Mouse (Mus musculus) gonadal fat pad, adult 2 months (tissue): ENCODE results near the gene Smco3. TPM values are rescaled to one million over a fixed set of nuclear protein-coding genes. Genes with fewer than 3 reads are reported as not detected.

Experiments
- DNase-seq: peaks from one replicate; pipeline ENCODE4 v3.0.0-alpha.2; 2012; ENCODE audit warnings: low read depth
- polyA plus RNA-seq: library from polyadenylated mRNA; depleted of rRNA; stranded (reverse); fragments of >200 nt; gene quantifications from 2 replicates; pipeline ENCODE4 v1.2.3, GENCODE M21; 2012

The Smco3 gene
- polyA plus RNA-seq, 1 experiment: 0.12 TPM

DNA sequence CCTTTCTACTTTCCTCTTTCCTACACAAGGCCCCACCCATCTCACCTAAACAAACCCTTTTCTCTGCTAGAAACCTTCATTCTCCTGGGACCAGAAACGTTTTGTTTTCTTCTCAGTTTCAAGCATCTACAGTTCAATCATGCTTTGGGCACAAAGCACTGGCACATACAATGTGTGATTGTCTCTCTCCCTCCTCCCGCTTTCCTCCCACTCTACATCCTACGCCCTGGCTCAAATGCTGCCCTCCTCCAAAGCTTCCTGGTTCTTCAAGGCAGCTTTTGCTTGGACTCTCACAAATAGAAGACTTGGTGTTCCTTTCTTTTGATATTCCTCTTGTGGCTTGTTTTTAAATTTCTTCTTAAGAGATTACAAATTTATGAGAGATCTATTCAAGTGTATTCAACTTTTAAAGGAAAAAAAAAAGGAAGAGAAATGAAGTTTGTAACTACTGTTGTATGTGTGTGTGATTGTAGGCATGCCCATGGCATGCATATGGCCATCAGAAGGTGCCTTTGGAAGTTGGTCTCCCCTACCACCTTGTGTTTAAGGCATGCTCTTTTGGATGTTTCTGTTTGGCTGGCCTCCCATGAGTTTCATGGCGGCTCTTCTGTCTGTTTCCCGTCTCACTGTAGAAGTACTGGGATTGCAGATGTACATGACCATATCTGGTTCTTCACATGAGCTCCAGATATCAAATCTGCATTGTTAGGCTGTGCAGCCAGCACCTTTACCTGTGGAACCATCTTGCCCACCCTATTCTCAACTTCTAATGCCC, 10.6 kb upstream of the Smco3 start:
- no peak for DNase-seq

DNA sequence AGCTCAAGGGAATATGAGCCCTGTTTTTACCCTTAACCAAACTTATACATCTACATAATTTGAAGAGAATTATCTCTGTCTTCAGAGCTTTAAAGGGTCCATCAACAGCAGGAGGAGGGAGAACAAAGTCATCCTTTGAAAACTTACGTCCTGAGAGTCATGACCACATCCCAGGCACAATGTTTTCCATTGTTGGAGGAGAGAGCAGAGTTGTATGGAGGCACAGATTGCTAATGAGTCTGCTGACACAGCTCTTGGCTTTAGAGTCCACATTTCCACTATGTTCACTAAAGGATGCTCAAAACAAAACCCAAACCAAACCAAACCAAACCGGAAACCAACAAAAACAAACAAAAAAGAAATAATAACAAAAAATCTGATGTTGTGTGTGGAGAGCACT, 9.7 kb upstream of the Smco3 start:
- DNase-seq: no peak

DNA sequence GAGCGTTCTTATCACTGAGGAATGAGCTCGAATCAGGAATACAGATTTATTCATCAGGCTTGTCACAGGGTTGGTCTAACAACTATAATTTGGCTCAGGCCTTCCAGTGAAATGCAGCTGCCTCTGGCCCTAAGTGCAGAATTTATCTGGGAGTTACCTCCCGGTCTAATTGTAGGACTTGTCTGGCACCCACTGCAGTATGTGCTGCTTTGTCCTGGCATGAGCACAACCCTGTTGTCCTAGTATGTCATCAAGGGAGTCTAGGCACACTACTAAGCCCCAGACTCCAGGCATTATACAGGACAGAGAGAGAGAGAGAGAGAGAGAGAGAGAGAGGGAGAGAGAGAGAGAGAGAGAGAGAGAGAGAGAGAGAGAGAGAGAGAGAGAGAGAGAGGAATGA, 2.1 kb upstream of the Smco3 start:
- no peak for DNase-seq

DNA sequence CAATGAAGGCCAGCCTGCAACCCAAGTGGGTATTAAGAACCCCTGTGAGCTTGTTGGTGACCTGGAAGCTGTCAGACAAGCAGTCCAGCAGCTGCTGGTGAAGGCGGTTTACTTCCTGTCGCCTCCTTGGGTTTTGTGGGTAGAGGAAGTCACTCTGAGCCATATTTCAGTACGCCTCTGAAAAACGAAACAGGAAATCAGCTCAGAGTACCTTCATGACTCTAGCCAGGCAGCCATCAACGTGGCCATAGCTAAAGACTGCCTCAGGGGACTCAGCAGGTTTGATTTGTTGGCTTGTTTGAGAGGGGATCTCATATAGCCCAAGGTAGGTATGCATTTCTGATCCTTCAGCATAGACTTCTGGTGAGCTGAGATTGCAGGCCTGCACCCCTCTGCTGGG, 3.5 kb downstream of the Smco3 start:
- no peak for DNase-seq

GRCm38 (mm10) chr6:136828681-136829080, 6.6 kb downstream of the Smco3 start:
- no peak for DNase-seq

DNA sequence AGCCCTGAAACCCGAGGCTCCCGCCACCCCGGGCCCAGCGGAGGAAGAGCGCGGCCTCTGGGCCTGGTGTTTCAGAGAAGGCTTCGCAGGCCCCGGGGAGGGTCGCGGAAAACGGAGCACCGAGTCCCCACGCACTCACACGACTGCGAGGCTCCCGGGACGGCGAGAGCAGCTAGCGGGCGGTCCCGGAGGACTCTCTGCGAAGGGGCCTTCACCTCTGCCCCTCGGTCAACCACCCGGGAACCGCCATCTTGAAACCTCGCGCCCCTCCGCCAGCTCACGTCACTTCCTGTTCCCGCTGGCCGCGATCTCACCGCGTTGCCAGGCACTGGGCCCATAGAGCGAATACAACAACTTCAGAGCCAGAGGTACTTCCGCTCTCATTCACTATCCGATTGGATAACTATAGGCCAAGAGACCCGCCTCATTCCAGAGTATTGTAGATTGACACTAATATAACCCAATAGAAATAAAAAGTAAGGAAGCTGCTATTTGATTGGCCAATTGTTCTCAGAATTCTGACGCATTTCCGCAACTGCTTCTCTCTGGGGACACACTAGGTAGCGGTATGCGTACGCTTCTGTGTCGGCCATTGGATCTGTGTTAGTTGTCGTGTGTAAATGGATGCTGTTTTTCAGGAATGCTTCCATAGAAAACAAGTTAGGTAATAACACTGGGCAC, 7.2 kb downstream of the Smco3 start, which contains the start of gene Wbp11:
Gene Wbp11 (minus strand): TSS at position 353 of the 681 bp plus-strand sequence.
- DNase-seq: peak; percentile 94

DNA sequence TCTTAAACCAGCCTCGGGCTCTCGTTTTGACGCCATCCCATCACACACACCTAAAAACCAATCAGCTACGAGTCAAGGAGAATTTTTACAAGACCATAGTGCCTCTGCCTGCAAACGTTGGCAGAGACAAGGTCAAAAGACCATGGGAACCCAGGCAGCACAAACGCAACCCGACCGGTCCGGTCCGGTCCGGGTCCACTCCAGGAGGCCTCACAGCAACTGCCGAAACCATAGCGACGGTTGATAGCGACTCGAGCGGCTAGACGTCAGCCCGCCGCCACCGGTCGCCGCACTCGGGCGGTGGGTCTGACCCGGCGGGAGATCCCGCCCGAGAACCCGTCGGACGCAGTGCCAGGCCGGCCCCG, 7.8 kb downstream of the Smco3 start, which contains the start of gene BC049715:
Gene BC049715 (plus strand): TSS at position 111 of the 365 bp plus-strand sequence.
- DNase-seq: no peak

DNA sequence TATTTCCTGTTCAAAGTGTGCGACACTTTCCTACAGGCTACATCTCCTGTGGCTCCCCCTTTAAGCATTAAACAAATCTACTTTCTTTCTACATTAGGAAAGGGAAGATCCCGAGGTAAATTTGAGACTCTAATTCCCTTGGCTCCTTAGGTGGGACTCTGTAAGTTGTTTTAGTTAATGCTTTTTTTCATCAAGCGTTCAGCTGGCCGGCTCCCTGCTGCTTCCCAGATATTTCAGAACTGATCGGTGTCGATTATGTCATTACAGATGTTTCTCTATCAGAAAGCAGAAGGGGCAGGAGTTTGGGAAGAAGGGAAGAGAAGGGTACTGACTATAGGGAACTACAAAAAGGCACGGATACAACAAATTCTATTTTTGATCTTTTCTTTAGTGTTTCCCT, 8.1 kb downstream of the Smco3 start:
- no peak for DNase-seq

- no peak for DNase-seq
Observed at GRCm38 (mm10) chr6:136824987-136825386, 10.3 kb downstream of the Smco3 start.

DNA sequence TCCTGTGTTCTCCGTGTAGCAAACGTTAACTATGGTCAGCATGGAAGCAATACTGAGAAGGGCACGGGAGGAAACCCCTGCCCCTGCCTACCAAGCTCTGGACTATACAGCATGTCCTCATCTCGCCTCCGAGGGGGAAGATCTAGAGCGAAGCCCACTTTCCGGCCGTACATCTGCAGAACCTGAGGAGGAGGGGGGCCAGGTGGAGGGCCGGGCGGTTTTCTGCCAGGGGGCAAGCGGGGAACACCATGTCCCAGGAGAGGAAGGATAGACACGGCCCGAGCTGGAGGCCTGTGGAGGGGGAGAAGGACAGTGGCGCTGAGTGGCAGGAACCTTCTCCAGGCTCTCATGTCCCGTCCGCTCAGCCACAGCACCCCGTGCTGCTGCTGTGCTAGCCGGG, 14.2 kb downstream of the Smco3 start:
- DNase-seq: no peak

GRCm38 (mm10) chr6:136820381-136820780, 14.9 kb downstream of the Smco3 start:
- DNase-seq: no peak

GRCm38 (mm10) chr6:136817549-136817948, 17.7 kb downstream of the Smco3 start:
- no peak for DNase-seq

DNA sequence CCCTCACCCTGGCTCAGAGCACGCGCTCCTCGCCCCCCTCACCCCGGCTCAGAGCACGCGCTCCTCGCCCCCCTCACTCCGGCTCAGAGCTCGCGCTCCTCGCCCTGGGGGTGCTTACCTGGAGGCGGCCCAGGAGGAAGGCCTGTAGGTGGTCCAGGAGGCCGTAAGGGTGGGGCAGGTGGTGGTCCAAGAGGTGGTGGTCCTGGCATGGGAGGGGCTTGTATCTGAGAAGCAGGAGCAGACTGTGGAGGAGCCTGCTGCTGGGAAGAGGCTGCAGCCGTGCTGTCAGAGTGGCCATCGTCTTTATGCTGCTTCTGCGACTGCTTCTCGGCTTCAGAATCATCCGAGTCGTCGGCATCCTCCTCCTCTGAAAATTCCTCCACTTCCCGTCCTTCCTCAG, 18.4 kb downstream of the Smco3 start:
- no peak for DNase-seq

DNA sequence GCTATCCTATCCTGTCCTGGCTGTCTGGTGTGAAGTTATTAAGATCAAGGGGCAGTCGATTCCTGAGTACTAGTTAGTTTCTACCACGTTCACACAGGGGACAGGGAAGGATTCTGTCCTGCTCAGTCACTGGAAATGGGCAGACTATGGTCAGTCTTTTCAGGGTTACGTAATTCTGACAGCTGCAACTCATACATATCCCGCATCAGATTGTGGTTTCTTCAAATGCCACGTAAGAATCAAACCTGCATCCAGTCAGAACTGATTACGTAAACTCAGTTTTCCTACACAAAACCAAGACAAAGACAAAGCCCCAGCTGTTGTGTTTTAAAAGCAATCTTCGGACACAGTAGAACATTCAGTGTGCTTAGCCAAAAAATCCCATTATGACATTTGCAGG, 19.9 kb downstream of the Smco3 start:
- no peak for DNase-seq

- DNase-seq: no peak
Observed at GRCm38 (mm10) chr6:136813117-136813516, 22.1 kb downstream of the Smco3 start.

GRCm38 (mm10) chr6:136811196-136811595, 24.1 kb downstream of the Smco3 start:
- peak; percentile 95 for DNase-seq

DNA sequence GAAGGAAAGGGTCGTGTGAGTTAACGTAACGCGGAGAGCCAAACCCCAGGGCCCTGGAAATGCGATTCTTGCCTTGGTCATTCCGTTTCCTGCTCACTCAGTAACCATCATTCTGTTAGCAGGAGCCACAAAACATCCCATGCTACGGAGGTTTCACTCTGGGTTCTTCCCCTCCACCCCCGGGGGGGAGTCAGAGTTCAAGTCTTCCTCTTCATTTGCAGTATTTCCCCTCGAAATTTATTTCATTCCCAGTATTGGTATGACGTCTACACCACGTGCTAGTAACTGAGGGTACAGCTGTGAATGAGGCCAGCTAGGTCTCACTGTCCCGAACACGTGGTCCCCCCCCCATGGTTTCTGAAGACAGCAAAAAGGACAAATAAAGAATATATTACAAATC, 25.6 kb downstream of the Smco3 start:
- no peak for DNase-seq

DNA sequence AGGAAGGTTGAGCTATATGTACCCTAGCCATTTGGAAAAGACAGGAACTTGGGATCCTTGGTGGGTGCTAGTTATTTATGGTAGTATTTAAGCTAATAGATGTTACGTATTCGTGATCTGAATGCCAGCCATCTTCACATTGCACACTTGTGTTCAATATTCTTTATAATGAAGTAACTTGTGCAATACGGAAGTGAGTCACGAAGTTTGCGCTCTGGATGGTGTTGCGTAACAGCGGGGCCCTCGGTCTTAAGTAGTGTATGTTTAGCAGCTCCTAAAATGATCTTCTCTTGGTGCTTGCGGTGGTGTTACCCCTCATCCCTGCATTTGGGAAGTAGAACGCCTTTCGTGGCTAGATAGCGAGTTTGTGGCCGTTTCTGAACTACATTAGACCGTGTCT, 26.2 kb downstream of the Smco3 start:
- DNase-seq: no peak

- no peak for DNase-seq
Observed at GRCm38 (mm10) chr6:136808631-136809046, 26.6 kb downstream of the Smco3 start.

- peak; percentile 87 for DNase-seq
Observed at GRCm38 (mm10) chr6:136808014-136808417, 27.2 kb downstream of the Smco3 start, which contains the start of gene H2afj. Gene H2afj (plus strand): TSS chr6:136808244.

DNA sequence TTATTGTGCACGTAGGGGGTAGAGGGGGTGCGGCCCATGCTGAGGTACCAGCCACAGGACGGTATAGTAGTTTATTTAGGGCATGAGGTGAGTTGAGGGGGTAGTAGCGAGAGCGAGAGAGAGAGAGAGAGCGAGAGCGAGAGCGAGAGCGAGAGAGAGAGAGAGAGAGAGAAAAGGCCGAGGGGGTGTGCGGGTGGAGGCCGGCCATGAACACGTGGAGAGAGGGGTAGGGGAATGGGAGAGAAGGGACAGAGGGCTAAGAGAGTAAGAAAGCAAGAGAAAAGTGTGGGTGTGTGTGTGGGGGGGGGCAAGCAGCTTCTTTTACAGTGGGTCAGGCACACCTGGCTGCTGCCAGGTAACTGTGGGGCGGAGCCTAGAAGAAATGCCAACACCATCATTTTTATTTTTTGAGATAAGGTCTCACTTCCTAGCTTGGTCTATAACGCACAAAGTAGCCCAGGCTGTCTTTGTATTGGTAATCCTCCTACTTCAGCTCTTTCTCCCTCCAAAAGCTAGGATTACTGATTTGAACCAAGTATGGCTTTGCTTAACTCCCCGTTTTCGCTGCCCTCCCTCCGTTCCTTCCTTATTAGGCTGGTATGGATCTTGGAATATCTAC, 27.7 kb downstream of the Smco3 start:
- DNase-seq: no peak

GRCm38 (mm10) chr6:136806819-136807218, 28.4 kb downstream of the Smco3 start:
- no peak for DNase-seq

DNA sequence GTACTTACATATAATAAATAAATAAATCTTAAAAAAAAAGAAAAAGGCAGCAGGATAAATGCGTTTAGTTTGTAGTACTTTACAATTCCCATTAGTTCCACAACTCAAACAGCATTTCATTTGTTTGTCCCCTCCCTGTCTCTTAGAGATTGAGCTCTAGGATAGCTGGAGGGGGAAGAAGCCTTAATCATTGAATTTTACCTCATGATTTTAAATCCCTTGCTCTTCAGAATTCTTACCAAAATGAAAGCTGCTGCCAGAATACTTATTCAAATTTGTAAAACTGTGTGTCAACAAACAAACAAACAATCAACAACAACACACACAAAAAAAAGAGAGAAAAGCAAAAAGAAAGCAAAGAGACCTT, 29.9 kb downstream of the Smco3 start:
- no peak for DNase-seq
